Mouse (Mus musculus) erythroblast, adult 5-6 weeks (primary cell): ENCODE measurements around the gene Esrrb. TPM values are rescaled to one million over a fixed set of nuclear protein-coding genes. Genes with fewer than 3 reads are reported as not detected.

ENCODE experiments used
- ATAC-seq: replicated peaks from 2 replicates; pipeline ENCODE4 v1.8.0; 2016; ENCODE audit warnings: moderate number of reproducible peaks, mild to moderate bottlenecking, moderate TSS enrichment, inconsistent platforms; ENCODE audit not compliant: poor library complexity, low FRiP score, severe bottlenecking
- total RNA-seq, 2 experiments: library from RNA; stranded (forward) in 1 of 2; stranded (reverse) in 1 of 2; fragments of 150-400 nt in 1 of 2; fragments of 200-764, 138-1000 nt in 1 of 2; gene quantifications; 2 replicates each; pipeline versions ENCODE4 v1.2.3 to v1.2.4; 2015 to 2017; ENCODE audit warnings: low replicate concordance in 2 of 2

The Esrrb gene
- total RNA-seq (2015; ENCODE audit: low replicate concordance), result not detected in 2 replicates
- 0.14 TPM in 1 of 2 replicates, not detected in the other for total RNA-seq (2017; ENCODE audit: low replicate concordance)

- ATAC-seq, result no peak
Observed at GRCm38 (mm10) chr12:86360696-86361631, at the start of gene Esrrb. TSS of gene Esrrb (plus strand) at chr12:86361117.

DNA sequence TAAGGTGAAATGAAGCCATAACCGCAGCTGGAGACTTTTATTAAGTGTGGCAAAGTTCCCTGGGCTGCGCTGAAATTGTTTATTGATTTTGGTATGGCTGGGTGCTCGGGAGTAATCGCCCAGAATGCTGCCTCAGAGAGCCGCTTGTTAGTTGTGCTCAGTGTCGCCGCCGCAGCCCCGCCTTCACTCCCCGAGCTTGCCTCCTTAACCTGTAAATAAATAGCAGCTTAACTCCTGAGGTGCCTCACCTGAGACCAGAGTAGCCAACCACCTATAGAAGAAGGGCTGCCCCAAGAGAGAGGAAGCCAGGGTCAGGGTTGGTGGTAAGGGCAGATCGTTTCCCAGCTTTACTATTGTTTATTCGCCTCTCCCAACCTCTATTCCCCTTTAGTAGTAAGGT lies 40.3 kb upstream of the Esrrb start:
- no peak for ATAC-seq

- no peak for ATAC-seq
Observed at GRCm38 (mm10) chr12:86324297-86324696, 36.6 kb upstream of the Esrrb start.

DNA sequence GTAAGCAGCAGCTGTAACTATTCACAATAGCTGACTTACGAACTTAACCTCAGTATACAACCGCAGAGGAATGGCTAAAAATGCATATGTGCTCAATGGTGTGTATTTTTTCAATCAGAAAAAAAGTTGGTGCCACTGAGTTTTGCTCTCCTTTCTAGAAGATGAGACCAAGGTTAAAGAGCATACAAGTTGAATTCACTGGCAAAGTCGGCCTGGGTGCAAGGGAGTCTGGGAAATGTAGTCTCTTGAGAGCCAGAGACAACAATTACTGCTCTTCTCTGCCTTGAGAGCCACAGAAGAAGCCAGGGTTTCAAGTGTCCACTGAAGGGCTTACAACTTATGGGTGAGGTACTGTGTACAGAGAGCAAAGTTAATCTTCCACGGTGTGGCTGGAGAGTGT lies 31.1 kb upstream of the Esrrb start:
- ATAC-seq, result no peak

DNA sequence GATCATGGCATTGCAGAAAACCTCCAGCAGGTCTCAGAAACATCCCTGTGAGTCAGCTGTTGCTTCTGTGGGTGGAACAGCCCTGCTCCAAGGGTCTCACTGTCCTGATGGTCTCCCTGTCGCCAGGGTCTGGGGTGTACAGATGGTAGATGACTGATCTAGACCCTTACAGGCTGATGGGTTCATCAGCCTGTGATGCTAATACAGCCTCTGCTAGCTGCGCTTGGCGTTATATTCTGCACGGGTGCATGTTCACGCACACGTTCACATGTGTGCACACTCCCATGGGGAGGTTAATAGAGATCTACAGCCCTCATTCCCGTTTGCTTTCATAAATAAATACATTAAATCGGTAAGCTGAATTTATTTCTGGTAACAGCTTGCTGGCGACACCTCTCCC lies 30.2 kb upstream of the Esrrb start:
- no peak for ATAC-seq

GRCm38 (mm10) chr12:86331248-86331647 lies 29.7 kb upstream of the Esrrb start:
- no peak for ATAC-seq

- no peak for ATAC-seq
Observed at GRCm38 (mm10) chr12:86336209-86336608, 24.7 kb upstream of the Esrrb start.

- ATAC-seq, result no peak
Observed at GRCm38 (mm10) chr12:86336887-86337286, 24.0 kb upstream of the Esrrb start.

DNA sequence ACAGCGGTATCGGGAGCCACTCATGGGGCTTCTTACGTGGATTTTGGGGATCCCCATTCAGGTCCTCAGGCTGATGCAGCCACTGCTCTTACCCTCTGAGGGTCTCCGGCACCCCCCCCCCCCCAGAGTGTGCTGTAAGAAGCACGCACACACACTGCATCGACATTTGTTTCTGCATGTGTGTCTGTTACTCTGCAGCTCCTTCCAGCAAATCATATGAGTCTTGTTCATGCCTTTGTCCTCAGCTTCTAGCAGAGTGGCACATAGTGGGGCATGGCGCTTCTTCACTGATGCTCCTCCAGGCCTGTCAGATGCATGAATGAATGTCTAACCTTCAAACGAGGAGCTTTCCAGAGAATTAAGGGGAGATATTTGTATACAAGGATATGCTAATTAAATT lies 11.4 kb upstream of the Esrrb start:
- ATAC-seq, result no peak

GRCm38 (mm10) chr12:86359406-86359805 lies 1.5 kb upstream of the Esrrb start:
- ATAC-seq, result no peak

DNA sequence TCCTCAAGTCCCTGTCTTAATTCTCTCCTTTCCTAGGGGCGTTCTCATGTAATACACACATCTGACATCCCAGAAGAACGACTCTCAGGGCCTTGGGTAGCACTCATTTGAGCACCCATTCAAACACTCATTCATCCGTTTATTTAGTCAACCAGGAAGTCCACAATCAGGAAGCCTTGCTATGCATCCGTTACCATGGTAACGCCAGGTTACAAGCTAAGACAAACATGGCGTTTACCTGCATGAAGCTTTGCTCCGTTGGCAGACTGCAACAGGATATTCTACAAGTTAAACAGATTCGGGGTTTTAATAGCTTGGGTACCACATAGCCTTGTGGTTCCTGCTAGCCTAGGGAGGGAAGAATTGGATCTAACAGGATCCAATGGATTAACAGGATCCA lies 1.0 kb upstream of the Esrrb start:
- no peak for ATAC-seq

DNA sequence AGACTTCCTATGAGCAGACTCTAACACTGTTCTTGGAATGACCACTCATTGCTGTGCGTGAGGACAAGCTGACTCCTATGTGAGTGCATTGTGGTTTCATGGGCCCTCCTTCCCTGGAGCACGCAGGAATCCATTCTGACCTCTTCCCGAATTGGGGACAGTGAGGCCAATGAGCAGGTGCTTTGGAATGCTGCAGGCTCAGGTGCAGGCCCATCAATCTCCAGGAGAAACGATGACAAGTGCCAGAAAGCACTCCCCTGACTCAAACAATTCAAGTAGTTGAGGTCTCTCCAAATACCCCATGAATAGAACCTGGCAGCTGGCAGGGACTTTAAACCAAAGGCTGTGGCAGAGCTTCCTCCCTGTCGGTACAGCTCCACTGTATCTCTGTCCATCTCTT lies 3.4 kb downstream of the Esrrb start:
- ATAC-seq, result no peak

- no peak for ATAC-seq
Observed at GRCm38 (mm10) chr12:86364756-86365155, 3.8 kb downstream of the Esrrb start.

GRCm38 (mm10) chr12:86370611-86371383 lies 9.9 kb downstream of the Esrrb start:
- no peak for ATAC-seq

GRCm38 (mm10) chr12:86374286-86374685 lies 13.4 kb downstream of the Esrrb start:
- ATAC-seq, result no peak

DNA sequence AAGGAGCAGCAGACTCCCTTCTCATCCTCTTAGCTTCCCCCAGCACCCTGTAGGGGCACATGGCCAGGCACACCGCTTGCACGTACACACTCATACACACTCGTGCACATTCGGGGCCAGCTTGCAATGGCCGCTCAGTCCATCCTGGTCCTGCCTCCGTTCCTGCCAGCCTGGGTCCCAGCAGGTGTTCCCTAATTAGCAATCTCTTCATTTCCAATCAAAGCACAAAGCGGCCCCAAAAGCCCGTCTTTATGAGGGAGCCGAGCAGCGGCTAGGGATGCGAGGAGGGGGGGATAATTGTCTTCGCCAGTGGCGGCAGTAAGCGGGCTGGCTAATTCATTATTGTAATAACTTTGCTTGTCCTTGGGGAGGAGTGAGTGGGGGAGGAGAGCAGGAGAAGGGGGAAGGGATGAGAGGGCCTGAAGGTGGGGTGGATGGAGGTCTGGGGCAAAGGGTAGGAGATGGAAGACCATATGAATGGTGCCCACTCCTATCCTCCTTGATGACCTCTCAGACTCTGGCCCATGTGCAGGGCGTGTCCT lies 18.8 kb downstream of the Esrrb start:
- ATAC-seq, result no peak

DNA sequence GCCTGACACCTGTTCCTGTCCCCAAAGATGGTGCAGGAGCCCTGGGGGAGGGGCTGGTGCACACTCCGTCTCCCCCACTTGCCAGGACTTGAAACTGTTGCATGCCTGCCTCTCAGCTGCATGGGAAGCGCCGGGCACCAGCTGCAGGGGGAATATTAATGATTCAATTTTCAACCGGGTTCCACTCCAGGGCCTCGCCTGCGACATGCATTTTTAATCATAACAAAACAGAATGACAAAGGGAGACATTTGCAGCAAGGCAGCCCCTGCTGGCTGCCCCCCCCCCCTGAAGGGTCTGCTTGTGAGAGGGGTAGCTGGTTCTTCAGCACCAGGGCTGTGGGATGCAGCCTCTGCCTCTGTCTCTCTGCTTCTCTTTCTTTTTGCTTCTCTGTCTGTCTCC lies 22.9 kb downstream of the Esrrb start:
- no peak for ATAC-seq

- no peak for ATAC-seq
Observed at GRCm38 (mm10) chr12:86387671-86388270, 26.9 kb downstream of the Esrrb start.

GRCm38 (mm10) chr12:86394773-86395172 lies 33.9 kb downstream of the Esrrb start:
- no peak for ATAC-seq

DNA sequence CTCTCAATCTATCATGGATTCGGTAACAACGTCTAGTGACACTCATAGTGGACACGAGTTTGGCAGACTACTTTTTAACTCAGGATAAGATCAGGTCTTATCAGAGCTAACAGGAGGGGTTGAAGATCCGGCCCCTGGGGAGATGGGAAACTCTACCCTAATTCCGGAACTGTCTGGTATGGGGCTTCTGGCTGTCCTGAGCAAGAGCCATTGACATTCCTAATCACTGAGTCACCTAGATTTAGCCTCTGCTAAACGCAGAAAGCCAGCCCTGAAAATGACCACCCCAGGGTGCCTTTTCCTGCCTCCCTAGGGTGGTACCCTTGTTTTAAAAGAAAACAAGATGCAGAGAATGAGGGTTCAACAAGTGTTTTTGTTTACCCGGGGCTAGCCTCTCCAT lies 34.4 kb downstream of the Esrrb start:
- ATAC-seq, result no peak
